Mouse (Mus musculus): Measurements from ENCODE around the gene Atf3.

The Atf3 gene

GRCm38 (mm10) chr1:191192751-191193150 is 25.1 kb downstream of the Atf3 start:
- no peak for DNase-seq (ENCODE audit: low spot score in 2 of 2)

DNA sequence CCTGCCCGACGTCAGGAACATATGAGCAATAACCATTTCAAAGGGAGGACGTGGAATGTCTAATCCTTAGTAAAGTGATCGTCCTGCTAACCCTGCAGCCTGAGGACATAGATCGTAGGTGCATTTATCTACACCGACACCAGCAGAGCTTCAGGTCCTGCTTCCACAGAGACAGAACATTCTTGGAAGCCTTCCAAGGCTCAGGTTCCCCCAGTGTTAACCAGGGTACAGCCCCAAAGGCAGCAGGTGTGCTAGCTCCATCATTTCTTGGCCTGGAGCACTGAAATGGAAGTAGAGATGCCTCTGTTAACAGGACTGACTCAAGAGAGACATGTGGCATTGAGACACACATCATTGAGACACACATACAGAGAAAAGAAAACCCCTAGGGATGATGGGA is 25.6 kb downstream of the Atf3 start:
- no peak for DNase-seq (ENCODE audit: low spot score in 2 of 2)

DNA sequence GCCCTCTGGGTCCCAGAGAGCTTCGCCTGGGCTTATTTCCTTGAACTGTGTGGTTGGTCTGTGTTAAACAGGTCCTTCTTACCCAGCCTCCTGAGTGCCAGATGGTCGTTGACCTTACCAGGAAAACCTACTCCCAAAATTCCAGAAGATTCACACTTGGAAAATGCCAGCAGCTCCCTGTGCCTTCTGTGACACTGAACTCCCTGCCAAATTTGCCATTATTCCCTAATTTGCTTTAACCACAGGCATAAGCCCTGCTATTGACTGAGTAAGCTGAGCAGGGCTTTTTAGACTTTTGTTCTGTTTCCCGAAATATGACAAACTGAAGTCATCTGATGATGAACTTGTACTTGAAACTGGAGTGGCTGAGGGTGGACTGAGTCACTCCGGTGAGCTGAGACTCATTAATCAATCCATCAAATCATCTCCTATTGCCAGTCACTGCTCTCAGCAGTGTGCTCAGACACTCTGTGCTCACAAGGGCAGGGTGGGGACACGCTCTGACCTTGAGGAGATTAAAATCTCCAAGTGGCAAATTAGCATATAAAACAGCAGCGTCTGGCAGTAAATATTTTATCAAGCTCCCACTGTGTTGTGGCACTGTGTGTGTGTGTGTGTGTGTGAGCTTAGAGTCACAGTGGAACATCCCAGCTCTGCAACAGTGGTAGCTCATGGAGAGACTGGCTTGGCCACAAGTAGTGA is 28.0 kb downstream of the Atf3 start:
- no peak for DNase-seq (ENCODE audit: low spot score in 2 of 2)

GRCm38 (mm10) chr1:191186386-191186770 is 31.5 kb downstream of the Atf3 start:
- no peak for DNase-seq (ENCODE audit: low spot score in 2 of 2)

- no peak for DNase-seq (ENCODE audit: low spot score in 2 of 2)
These were observed 32.0 kb downstream of the Atf3 start for GRCm38 (mm10) chr1:191185761-191186385.

DNA sequence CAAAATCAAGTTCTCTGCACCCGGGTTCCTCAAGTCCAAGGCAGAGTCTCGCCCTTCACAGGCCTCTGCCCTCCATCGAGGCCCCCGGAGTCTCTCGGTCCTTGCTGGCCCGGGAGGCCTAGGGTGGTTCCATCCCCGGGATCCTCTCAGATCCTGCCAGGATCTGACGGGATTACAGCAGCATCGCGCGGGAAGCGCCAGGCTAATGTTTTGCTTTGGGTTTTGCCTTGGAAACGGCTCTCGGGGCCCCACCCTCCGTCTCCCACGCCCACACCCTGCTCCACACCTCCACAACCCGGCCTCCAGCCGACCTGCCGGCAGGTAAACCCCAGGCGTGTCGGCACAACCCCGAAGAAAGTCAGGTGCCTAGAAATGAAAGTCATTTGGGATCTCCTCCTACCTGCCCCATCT is 33.0 kb downstream of the Atf3 start:
- no peak for DNase-seq (ENCODE audit: low spot score in 2 of 2)

DNA sequence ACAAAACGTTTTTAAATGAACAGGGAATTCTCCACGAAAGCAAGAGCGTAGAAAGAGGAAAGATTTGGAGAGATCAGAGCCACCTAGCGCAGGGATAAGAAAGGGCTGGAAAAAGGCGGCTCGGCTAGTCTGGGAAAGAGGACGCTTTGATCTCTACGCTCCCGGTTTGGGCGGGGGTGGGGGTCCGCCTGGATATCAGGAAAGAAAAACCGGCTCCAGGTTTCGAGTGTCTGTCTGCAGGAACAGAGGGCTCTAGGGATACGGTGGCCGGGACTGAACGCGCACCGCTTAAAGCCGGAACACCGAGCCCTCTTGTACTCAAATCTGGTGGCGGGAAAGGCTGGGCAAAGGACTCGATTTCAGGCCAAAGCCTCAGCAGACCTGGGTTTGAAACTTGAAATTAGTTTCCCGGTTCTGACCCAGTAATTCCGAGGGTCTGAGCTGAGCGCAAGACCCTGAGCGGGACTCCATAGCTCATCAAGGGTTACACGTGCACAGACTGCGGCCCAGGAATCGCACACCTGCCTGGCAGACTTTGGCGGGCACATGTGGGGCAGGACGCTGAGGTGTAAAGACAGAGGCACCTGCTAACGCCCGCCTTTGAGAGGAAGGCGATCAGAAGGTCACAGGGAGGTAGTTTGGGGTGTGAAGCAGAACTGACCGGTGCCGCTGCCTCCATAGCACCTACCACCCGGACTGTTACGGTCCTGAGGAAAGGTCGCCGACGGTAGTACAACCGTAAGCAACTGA is 33.6 kb downstream of the Atf3 start:
- no peak for DNase-seq (ENCODE audit: low spot score in 2 of 2)

GRCm38 (mm10) chr1:191183163-191184065 is 34.4 kb downstream of the Atf3 start:
- peak; percentile 63 to 75 for DNase-seq (ENCODE audit: low spot score in 2 of 2)

DNA sequence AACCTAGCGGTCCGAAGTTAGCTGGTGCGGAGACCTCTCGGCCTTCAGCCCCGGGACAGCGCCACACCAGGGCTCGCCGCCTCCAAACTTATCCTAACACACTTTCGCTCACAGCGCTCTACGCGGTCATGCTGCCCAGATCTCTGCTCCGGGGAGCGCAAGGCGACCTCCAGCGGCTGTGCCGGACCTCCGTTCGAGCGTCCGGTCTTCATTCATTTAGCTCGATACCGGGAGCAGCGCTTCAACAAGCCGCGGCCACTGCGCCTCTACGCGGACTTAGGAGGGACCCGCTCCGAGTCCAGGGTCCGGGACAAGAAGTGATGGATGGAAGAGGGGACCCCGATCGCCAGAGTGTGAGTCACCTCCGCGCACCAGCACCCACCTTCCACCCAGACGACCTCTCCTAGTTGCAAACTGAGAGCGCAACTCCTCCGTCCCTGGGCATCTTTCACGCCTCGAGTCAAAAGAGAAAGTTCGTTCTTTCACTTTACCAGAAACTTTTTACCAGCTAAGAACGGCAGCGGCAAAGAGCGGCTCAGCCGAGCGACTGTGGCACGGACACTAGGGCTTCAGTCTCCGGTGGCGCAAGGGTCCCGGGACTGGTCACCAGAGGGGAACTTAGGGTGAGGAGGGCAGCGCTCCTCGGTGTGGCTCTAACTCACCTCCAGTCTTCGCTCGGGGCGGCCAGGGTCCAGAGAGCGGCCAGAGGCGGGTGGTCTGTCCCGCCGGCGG is 35.2 kb downstream of the Atf3 start:
- DNase-seq (ENCODE audit: low spot score in 2 of 2) = no peak

- no peak for DNase-seq (ENCODE audit: low spot score in 2 of 2)
These were observed 36.2 kb downstream of the Atf3 start for GRCm38 (mm10) chr1:191181469-191182259.

GRCm38 (mm10) chr1:191180397-191180796 is 37.4 kb downstream of the Atf3 start:
- DNase-seq (ENCODE audit: low spot score in 2 of 2) = no peak

GRCm38 (mm10) chr1:191179846-191180245 is 38.0 kb downstream of the Atf3 start:
- DNase-seq (ENCODE audit: low spot score in 2 of 2) = no peak

DNA sequence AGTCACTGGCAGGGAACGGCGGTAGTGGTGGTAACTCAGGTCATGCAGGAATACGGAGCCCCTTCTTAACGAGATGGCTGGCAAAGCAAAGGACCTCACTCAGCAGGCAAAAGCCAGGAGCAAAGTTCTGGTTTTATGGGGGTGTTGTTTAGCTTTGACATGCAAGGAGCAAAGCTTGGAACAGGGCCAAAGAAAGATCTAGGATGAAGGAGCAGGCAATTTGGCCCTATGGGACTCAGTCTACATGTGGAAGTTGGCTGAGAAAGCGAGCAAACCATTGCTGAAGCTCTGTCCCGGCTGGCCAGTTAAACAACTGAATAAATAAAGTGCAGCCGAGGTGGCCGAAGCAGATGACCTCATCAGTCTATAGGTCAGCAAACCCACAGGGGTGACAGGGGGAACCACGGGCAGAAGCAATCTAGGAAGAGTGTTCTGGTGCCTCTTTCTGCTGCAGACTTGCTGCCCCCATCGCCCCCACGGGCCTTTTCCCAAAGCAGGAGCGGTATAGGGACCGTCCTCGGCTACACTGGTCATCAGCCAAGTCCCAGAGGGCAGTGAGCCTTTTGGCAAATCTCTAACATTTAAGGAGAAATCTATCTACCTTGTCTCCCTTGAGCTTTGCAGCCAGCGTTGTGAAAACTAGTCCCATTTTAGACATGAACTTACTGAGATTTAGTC is 39.2 kb downstream of the Atf3 start:
- DNase-seq (ENCODE audit: low spot score in 2 of 2) = no peak

GRCm38 (mm10) chr1:191176887-191177286 is 41.0 kb downstream of the Atf3 start:
- DNase-seq (ENCODE audit: low spot score in 2 of 2) = no peak

DNA sequence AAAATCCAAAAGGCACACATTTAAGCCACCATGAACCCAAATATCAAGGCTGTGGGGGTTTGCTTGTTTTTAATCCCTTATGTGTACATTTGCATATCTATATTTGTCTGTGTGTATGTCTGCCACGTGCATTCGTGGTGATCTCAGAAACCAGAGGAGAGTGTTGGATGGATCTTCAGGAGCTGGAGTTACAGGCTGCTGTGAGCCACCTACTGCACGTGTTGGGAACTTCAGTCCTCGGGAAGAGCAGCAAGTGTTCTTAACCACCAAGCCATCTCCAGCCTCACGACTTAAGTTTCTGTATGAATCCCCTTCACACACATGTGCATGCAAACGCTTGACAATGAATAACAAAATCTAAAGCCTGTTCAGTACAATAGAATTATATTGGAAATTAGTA is 45.4 kb downstream of the Atf3 start:
- peak in 1 of 2 experiments; percentile 51 for DNase-seq (ENCODE audit: low spot score in 2 of 2)

DNA sequence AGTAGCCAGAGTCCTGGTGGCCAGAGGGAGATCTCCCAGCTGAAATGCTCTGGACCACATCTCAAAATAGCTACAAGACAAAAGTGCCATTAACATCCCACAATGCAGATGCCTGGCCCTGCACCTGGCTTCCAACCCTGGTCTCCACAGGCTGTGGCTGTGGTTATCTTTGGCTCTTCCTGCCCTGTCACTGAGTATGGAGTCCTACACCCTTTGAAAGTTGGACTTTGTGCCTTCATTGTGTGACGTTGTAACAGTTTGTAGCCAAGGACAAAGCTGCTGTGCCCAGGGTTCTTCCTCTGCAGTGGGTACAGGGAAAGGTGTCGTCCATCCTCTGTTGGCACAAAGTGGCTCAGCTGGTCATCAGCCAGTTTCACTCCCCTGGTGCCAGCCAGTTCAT is 47.4 kb downstream of the Atf3 start:
- no peak for DNase-seq (ENCODE audit: low spot score in 2 of 2)

- no peak for DNase-seq (ENCODE audit: low spot score in 2 of 2)
These were observed 51.6 kb downstream of the Atf3 start for GRCm38 (mm10) chr1:191166189-191166588.

DNA sequence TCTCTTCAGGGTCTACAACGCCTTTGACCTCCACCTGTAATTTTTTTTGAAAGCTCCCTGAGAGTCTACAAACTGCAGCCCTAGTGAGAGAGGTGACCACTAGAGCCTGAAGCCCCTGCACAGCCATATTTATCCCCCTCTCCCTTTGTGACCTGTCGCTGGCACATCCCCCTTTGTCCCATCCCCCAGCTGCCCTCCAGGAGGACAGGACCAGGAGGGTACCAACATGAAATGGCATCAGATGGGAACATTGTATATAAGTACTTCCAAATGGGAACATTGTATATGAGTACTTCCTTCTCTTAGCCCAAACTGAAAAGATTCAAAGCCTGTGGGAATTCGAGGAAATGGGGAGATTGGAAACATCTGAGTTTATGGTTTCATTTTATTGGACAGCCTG is 53.1 kb downstream of the Atf3 start, which contains the start of gene Fam71a:
Gene Fam71a (minus strand): TSS at position 101 of the 400 bp plus-strand sequence.
- DNase-seq (ENCODE audit: low spot score in 2 of 2) = no peak

- no peak for DNase-seq (ENCODE audit: low spot score in 2 of 2)
These were observed 63.5 kb downstream of the Atf3 start for GRCm38 (mm10) chr1:191154314-191154713.

GRCm38 (mm10) chr1:191153052-191153451 is 64.8 kb downstream of the Atf3 start:
- peak in 1 of 2 experiments; percentile 27 for DNase-seq (ENCODE audit: low spot score in 2 of 2)

Data from frontal cortex, postnatal 14 days (tissue).